Mouse (Mus musculus) CD8-positive naive resting alpha-beta T cell, adult 57 days (primary cell): ENCODE results near the gene Cdc42se1. TPM values are rescaled to one million over a fixed set of nuclear protein-coding genes. Genes with fewer than 3 reads are reported as not detected.

Experiments used
- total RNA-seq: library from RNA; stranded (reverse); gene quantifications from one replicate; pipeline ENCODE4 v1.2.4, GENCODE M21; 2023

The Cdc42se1 gene
- total RNA-seq: 223 TPM

GRCm38 (mm10) chr3:95228148-95228893, at the start of gene Cdc42se1:
Gene Cdc42se1, plus strand, starts transcription at chr3:95228732.

GRCm38 (mm10) chr3:95217255-95218134, 11.0 kb upstream of the Cdc42se1 start, which contains the start of gene Gabpb2:
Gene Gabpb2, minus strand, starts transcription at chr3:95217916.

GRCm38 (mm10) chr3:95231298-95232221, 3.0 kb downstream of the Cdc42se1 start, which contains the start of gene Mllt11:
Gene Mllt11, minus strand, starts transcription at chr3:95232171.

GRCm38 (mm10) chr3:95241498-95241897, 13.0 kb downstream of the Cdc42se1 start, which contains the start of gene Gm128:
Gene Gm128, minus strand, starts transcription at chr3:95241598.

GRCm38 (mm10) chr3:95250783-95251424, 22.4 kb downstream of the Cdc42se1 start, which contains the start of gene Bnipl:
Gene Bnipl, minus strand, starts transcription at chr3:95251193.

GRCm38 (mm10) chr3:95281216-95282126, 52.9 kb downstream of the Cdc42se1 start, which contains the start of the genes Mindy1 and Prune1:
Gene Mindy1, plus strand, starts transcription at chr3:95281345.
Gene Prune1, minus strand, starts transcription at chr3:95282076.

Other genes starting within 250 kb of the Cdc42se1 start
- 51.4 TPM for gene Zfp687, start 213.3 kb upstream of the Cdc42se1 start, total RNA-seq
- 127 TPM for gene Psmd4, start 186.1 kb upstream of the Cdc42se1 start, total RNA-seq
- gene Pip5k1a, start 121.8 kb upstream of the Cdc42se1 start, total RNA-seq: 54.4 TPM
- gene Vps72, start 117.7 kb upstream of the Cdc42se1 start, total RNA-seq: 48.9 TPM
- 2.5 TPM for gene Tmod4, start 104.3 kb upstream of the Cdc42se1 start, total RNA-seq
- 99.1 TPM for gene Scnm1, start 94.7 kb upstream of the Cdc42se1 start, total RNA-seq
- 5.1 TPM for gene Lysmd1, start 94.6 kb upstream of the Cdc42se1 start, total RNA-seq
- 73.5 TPM for gene Tnfaip8l2, start 86.4 kb upstream of the Cdc42se1 start, total RNA-seq
- gene Sema6c, start 68.3 kb upstream of the Cdc42se1 start, total RNA-seq: 2.2 TPM
- 79.5 TPM for gene Gabpb2, start 10.8 kb upstream of the Cdc42se1 start, total RNA-seq
- gene Mllt11, start 3.4 kb downstream of the Cdc42se1 start, total RNA-seq: 15.7 TPM
- not detected for gene Gm128, start 12.9 kb downstream of the Cdc42se1 start, total RNA-seq
- gene Bnipl, start 22.5 kb downstream of the Cdc42se1 start, total RNA-seq: not detected
- 14.1 TPM for gene Mindy1, start 52.6 kb downstream of the Cdc42se1 start, total RNA-seq
- gene Prune1, start 53.3 kb downstream of the Cdc42se1 start, total RNA-seq: 8.6 TPM
- gene Anxa9, start 78.4 kb downstream of the Cdc42se1 start, total RNA-seq: 0.31 TPM
- 95.4 TPM for gene Cers2, start 86.1 kb downstream of the Cdc42se1 start, total RNA-seq
- gene Setdb1, start 128.5 kb downstream of the Cdc42se1 start, total RNA-seq: 36.6 TPM
- not detected for gene 4930558C23Rik, start 174.1 kb downstream of the Cdc42se1 start, total RNA-seq
- gene Arnt, start 205.7 kb downstream of the Cdc42se1 start, total RNA-seq: 70.6 TPM